Mouse (Mus musculus) neural tube, embryonic 11.5 days (tissue): Measurements from ENCODE around the gene Ttc3. TPM values are rescaled to one million over a fixed set of nuclear protein-coding genes. Genes with fewer than 3 reads are reported as not detected.

ENCODE experiments used
- ATAC-seq: fragments of 200-750 bp; cut with Nextera tagmentation; 2 replicates; pipeline ENCODE4 v1.8.0; 2017; ENCODE audit warnings: moderate number of reproducible peaks, mild to moderate bottlenecking, moderate TSS enrichment, moderate library complexity; ENCODE audit not compliant: insufficient read depth, low FRiP score, low TSS enrichment
- DNase-seq: peaks from one replicate; pipeline ENCODE4 v3.0.0-alpha.2; 2015; ENCODE audit warnings: low spot score
- H3K27ac ChIP-seq: fragments of 300-500 bp; sonication (generic); 2 replicates; pipeline ENCODE4 v1.5.1; 2014; ENCODE audit warnings: low read depth, mild to moderate bottlenecking, low read length
- H3K27me3 ChIP-seq: fragments of 300-500 bp; sonication (generic); 2 replicates; pipeline ENCODE4 v1.6.1; 2014; ENCODE audit warnings: mild to moderate bottlenecking, low read length, mixed read lengths; ENCODE audit not compliant: control insufficient read depth, insufficient read depth
- H3K36me3 ChIP-seq: fragments of 300-500 bp; sonication (generic); 2 replicates; pipeline ENCODE4 v1.6.1; 2014; ENCODE audit warnings: mild to moderate bottlenecking, low read length, moderate library complexity, mixed read lengths; ENCODE audit not compliant: control insufficient read depth, insufficient read depth
- H3K4me1 ChIP-seq: fragments of 300-500 bp; sonication (generic); 2 replicates; pipeline ENCODE4 v1.6.1; 2014; ENCODE audit warnings: low read length, mixed read lengths; ENCODE audit not compliant: control insufficient read depth, insufficient read depth
- H3K4me2 ChIP-seq: fragments of 300-500 bp; sonication (generic); 2 replicates; pipeline ENCODE4 v1.6.1; 2014; ENCODE audit warnings: low read depth, mild to moderate bottlenecking, moderate library complexity
- H3K4me3 ChIP-seq: fragments of 300-500 bp; sonication (generic); 2 replicates; pipeline ENCODE4 v1.5.1; 2014; ENCODE audit warnings: low read depth, low read length
- H3K9ac ChIP-seq: fragments of 300-500 bp; sonication (generic); 2 replicates; pipeline ENCODE4 v1.6.1; 2014; ENCODE audit warnings: mild to moderate bottlenecking, low read length
- H3K9me3 ChIP-seq: fragments of 300-500 bp; sonication (generic); 2 replicates; pipeline ENCODE4 v1.6.1; 2016; ENCODE audit warnings: low read length; ENCODE audit not compliant: control insufficient read depth
- WGBS: fragments of 180-500 bp; shearing (Covaris S2); extraction: QIAGEN DNeasy Blood & Tissue Kit; methylation state at CpG from one replicate; pipeline ENCODE4 v1.1.7; 2014; 5-methylcytosine and 5-hydroxymethylcytosine counted together
- polyA plus RNA-seq: library from polyadenylated mRNA; unstranded; fragments of >200 nt; fragmentation: Nextera tagmentation; extraction: Ambion mirVana; gene quantifications from 2 replicates; pipeline ENCODE4 v1.2.1, GENCODE M21; 2014

The Ttc3 gene
- polyA plus RNA-seq, result 454 and 471 TPM in 2 replicates

DNA sequence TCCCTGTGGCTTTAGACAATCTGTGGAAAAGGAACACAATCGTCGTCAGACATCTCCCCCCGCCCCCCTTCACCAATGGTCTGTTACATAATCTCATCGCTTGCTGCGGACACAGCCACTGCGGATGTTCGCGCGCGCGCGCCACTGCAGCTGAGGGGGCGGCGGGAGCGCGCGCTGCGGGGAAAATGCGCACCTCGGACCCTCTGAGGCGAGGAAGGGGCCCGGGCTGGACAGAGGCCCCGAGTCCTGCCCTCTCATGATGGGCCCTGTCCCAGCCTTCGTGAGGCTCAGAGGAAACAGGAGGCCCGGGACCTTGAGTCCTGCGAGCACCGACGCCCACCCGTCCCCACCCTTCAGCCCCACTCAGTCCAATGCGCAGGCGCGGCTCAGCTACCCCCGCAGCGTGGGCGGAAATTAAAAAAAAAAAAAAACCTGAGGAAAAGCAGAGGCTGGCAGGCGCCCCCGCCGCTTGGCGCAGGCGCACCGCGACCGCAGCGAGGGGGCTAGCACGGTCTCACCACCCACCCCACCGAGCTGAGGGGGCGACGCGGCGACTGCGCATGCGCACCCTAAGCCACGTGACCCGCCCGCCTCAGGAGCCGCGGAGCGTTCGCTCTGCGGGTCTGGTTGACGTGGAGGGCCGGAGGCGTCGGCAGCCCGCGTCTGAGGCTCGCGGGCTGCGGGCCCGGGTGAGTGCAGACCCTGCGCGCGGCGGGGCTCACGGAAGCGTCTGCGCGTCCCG is at the start of gene Ttc3:
TSS of gene Ttc3 (plus strand) at position 446 of the 742 bp plus-strand sequence.
- Histone ChIP-seq H3K27ac (peak within 1 kb of the TSS; percentile 87), H3K4me2 (peak within 1 kb of the TSS; percentile 69), H3K4me3 (peak within 1 kb of the TSS; percentile 92), H3K9ac (peak within 1 kb of the TSS; percentile 97), H3K36me3 (no peaks in the 10 kb centered on the region), H3K4me1 (peaks cover 10% of the 10 kb centered on the region), H3K9me3 (no peaks in the 10 kb centered on the region), H3K27me3 (no peaks in the 10 kb centered on the region)
- WGBS, result under 1% methylated on average over 67 of the region's 79 CpGs
- DNase-seq (peak; percentile 100), ATAC-seq (peak; percentile 82)

DNA sequence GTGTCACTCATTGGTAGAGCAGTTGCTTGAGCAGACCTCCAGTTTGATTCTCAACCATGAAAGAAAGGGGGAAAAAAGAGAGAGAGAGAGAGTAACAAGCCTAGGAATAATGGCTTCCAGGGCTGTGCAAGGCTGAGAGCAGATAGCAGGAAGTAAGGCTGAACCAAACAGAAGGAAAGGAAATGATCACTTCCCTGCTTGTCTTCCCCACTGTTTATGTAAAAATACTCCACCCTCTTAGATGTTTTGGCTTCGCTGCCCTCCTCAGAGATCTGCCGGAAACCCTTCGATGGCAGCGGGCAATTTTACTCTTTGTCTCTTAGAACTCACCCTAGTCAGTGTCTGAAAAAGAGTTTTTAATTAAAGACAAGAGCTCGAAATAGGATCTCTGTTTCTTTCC is 46.7 kb upstream of the Ttc3 start:
- Histone ChIP-seq H3K27me3 (peaks cover 21% of the 10 kb centered on the region), H3K27ac (no peak overlapping the region), H3K4me2 (no peak overlapping the region), H3K9ac (no peak overlapping the region), H3K4me1 (peaks cover 5% of the 10 kb centered on the region; the same call in 1 of the 2 replicates), H3K36me3 (no peaks in the 10 kb centered on the region), H3K9me3 (no peaks in the 10 kb centered on the region), H3K4me3 (no peak overlapping the region)
- WGBS, result 73% methylated on average over 5 of the region's 5 CpGs
- no peak for ATAC-seq
- no peak for DNase-seq

DNA sequence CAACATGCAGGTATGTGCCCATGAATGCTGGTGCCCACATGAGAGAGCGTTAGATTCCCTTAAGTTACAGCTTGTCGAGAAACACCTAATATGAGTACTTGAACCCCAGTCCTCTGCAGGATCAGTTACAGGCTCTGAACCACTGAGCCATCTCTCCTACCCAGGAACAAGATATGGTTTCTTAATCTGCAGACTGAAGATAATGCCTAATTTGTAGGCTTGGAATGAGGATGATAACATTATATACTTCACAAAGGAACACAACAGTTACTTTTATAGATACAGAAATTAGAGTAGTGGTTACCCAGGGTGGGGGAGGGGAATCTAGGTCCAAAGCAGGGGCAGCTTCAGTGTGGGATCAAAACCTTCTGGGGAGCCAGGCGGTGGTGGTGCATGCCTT is 44.4 kb upstream of the Ttc3 start:
- DNase-seq, result no peak

DNA sequence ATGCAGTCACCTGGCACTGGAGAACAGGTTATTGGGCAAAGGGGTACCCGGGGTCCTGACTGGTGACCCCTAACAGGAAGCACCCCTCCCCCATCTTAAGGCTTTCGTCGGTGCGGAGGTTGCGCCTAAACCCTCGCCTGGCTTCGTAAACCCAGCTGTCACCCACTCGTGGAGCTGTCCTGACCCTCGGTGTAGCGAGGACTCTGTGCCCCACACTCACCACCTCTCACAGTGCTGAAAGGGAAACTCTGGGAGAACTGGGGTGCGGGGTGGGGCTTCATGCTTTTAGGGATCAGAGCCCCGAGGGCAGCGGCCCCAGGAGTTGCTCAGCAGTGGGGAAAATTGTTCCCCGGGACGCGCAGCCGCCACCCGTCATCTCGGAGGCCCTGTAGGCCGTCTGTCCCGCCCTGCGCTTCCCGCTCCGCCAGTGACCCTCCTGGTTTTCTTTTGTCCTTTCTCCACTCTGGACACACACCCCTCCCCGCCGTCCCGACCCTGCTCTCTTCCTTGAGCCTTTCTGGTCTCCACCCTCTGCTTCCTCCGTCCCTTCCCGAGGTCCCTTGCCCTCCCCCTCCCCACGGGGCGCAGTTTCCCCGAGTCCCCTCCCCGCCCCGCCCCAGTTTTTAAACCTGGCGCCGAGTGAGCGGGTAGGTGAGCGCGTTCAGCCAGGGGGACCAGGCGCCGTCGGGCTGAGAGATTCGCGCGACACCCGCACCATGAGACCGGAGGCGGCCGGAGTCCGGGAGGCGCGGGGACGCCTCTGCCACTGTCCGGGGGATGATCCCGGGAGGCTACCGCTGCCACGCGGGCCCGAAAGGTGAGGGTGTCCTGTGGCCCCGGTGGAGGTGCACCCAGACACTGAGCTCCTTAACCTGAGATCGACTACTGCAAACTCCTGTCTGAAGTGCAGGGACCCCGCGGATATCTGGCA is 42.4 kb upstream of the Ttc3 start, which contains the start of gene Ripply3:
TSS of gene Ripply3 (plus strand) at position 640 of the 931 bp plus-strand sequence.
- no peaks in the 10 kb centered on the region for H3K36me3 ChIP-seq
- ATAC-seq (peak; percentile 48; the same call in 1 of the 2 replicates), DNase-seq (peak; percentile 52)
- H3K9ac ChIP-seq, result peak within 1 kb of the TSS; percentile 56
- peaks cover 8% of the 10 kb centered on the region for H3K4me1 ChIP-seq
- H3K9me3 ChIP-seq, result no peaks in the 10 kb centered on the region
- peak within 1 kb of the TSS; percentile 47 for H3K4me3 ChIP-seq
- WGBS, result 2% methylated on average over 63 of the region's 63 CpGs
- no peak within 1 kb of the TSS for H3K27ac ChIP-seq
- H3K27me3 ChIP-seq, result peaks cover 25% of the 10 kb centered on the region
- H3K4me2 ChIP-seq, result peak within 1 kb of the TSS; percentile 58

More for the DNA sequence above, 44.4 kb upstream of the Ttc3 start:
- WGBS, result 95% methylated on average over 3 of the region's 3 CpGs
- peaks cover 8% of the 10 kb centered on the region for H3K4me1 ChIP-seq
- no peak overlapping the region for H3K9ac ChIP-seq
- no peak overlapping the region for H3K4me3 ChIP-seq
- peaks cover 25% of the 10 kb centered on the region for H3K27me3 ChIP-seq
- H3K36me3 ChIP-seq, result no peaks in the 10 kb centered on the region
- no peak overlapping the region for H3K4me2 ChIP-seq
- H3K9me3 ChIP-seq, result no peaks in the 10 kb centered on the region
- no peak for ATAC-seq
- no peak overlapping the region for H3K27ac ChIP-seq

DNA sequence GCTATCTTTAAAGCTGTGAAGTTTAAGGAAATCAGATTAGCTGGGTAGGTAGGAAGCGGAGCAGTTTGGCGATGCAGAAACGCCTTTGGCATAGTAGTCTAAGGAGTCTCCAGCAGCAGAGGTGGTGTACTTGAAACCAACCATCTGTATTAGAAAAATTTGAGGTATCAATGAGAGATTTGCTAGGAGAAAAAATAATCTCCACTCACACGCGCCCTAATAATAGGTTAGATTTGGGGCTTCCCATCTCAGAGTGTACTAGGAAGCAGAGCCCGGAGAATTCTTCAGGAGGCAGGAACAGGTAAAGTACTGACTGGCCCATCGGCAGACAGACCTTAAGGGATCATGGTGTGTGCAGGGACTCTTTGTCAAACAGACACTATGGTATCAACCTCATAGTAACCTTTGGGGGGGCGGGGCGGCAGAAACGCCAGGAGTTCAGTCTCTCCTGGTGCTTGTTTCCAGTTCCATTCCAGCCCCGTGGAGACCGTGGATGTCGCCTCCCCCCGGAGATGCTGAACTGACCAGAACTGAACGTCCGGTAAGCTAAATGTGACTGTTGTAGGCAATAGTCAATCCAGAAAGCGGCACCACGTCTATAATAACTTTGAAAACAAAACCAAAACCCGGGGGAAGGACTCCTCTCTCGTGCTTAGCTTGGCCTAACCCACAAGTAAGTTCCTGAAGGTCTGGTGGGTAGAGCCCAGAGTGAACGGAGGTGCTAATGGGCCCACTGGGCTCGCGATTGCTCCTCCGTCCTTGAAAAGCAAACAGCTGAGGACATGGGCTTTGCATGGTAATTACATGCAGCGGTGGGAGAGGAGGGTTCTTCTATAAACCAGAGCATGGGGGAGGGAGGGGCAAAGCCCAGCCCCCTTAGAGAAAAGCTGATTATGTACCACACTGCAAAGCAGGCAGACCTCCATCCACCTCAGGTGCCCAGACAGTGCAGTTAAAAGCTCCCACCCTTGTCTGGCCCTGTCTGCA is 41.2 kb upstream of the Ttc3 start:
- 9% methylated on average over 25 of the region's 25 CpGs for WGBS
- no peak overlapping the region for H3K9ac ChIP-seq
- H3K27ac ChIP-seq, result no peak overlapping the region
- ATAC-seq (peak; percentile 38), DNase-seq (peak; percentile 38)
- H3K27me3 ChIP-seq, result peaks cover 25% of the 10 kb centered on the region
- no peaks in the 10 kb centered on the region for H3K36me3 ChIP-seq
- peak overlapping the region; percentile 47 for H3K4me3 ChIP-seq
- peak overlapping the region; percentile 58 for H3K4me2 ChIP-seq
- H3K4me1 ChIP-seq, result peaks cover 8% of the 10 kb centered on the region
- no peaks in the 10 kb centered on the region for H3K9me3 ChIP-seq

DNA sequence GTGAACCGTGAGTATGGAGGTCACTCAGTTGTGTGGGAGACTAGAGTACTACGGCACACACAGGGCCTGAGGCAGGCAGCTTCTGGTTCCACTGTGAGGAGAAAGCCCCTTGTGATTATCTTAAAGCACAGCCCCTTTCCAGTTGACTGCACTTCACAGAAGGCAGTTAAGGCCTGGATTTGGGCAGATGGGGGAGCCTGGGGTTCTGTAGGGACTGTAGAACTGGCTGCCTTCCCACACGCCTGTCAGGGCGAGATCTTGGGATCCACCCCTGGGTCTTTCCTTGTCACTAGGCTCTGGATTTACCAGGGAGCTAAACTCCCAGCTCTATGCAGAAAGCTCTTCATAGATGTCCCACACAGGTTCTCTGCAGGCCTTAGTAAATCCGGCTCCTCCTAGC is 40.0 kb upstream of the Ttc3 start:
- H3K27me3 ChIP-seq, result peaks cover 25% of the 10 kb centered on the region
- DNase-seq (no peak), ATAC-seq (no peak)

DNA sequence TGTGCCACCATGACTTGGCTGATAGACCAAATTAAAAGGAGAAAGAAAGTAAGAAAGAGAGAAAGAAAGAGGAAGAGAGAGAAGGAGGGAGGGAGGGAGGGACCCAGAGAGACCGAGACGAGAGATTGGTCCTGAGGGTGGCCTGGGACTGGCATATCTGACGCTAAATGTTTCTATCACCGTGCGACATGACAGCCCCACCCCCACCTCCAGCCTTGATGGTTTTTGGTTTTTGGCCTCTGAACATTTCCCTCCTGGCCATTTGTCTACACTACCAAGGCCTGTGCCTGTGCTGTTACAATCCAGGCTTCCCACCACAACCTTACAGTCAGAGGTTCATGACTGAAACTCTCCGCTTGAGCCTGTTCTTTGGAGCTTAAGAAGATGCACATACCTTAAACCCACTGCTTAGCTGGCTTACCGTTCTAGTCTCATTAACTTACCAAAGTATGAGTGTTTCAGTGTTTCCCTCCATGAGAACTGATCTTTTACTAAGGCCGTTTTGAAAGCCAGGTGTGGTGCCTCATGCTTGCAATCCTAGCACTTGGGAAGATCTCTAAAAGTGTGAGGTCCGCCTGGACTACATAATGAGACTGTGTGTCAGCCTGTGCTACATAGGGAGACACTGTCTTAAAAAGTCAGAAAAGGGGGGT is 39.1 kb upstream of the Ttc3 start:
- no peak for DNase-seq
- Histone ChIP-seq H3K9me3 (no peaks in the 10 kb centered on the region), H3K4me1 (peaks cover 8% of the 10 kb centered on the region), H3K36me3 (no peaks in the 10 kb centered on the region), H3K4me2 (no peak overlapping the region), H3K27ac (no peak overlapping the region), H3K4me3 (no peak overlapping the region), H3K27me3 (peaks cover 25% of the 10 kb centered on the region), H3K9ac (no peak overlapping the region)
- no peak for ATAC-seq
- WGBS, result 83% methylated on average over 9 of the region's 9 CpGs

More for the DNA sequence above, 40.0 kb upstream of the Ttc3 start:
- Histone ChIP-seq H3K36me3 (no peaks in the 10 kb centered on the region), H3K4me1 (peaks cover 8% of the 10 kb centered on the region), H3K9me3 (no peaks in the 10 kb centered on the region), H3K9ac (no peak overlapping the region), H3K4me3 (no peak overlapping the region), H3K27ac (no peak overlapping the region), H3K4me2 (no peak overlapping the region)
- WGBS, result 62% methylated on average over 5 of the region's 5 CpGs
